Mouse (Mus musculus) kidney, adult 2 months (tissue): ENCODE measurements around the gene Dhx36. TPM values are rescaled to one million over a fixed set of nuclear protein-coding genes. Genes with fewer than 3 reads are reported as not detected.

Experiments
- DNase-seq: peaks from one replicate; pipeline ENCODE4 v3.0.0; 2021
- H3K27ac ChIP-seq: fragments of 200-500 bp; 2 replicates; pipeline ENCODE4 v1.5.1; 2012; ENCODE audit warnings: low read depth, low read length, control low read depth, inconsistent platforms; ENCODE audit not compliant: insufficient read depth
- H3K27me3 ChIP-seq: fragments of 200-500 bp; replicated peaks from 2 replicates; pipeline ENCODE4 v1.6.1; 2012; ENCODE audit warnings: mild to moderate bottlenecking, moderate library complexity, low read length, inconsistent platforms; ENCODE audit not compliant: control insufficient read depth, insufficient read depth
- H3K36me3 ChIP-seq: fragments of 200-500 bp; 2 replicates; pipeline ENCODE4 v1.6.1; 2012; ENCODE audit warnings: mild to moderate bottlenecking, moderate library complexity, low read length, inconsistent platforms; ENCODE audit not compliant: control insufficient read depth, insufficient read depth
- H3K4me1 ChIP-seq: fragments of 200-500 bp; 2 replicates; pipeline ENCODE4 v1.6.1; 2011; ENCODE audit warnings: low read length; ENCODE audit not compliant: control insufficient read depth, insufficient read depth
- H3K4me3 ChIP-seq: fragments of 200-500 bp; 2 replicates; pipeline ENCODE4 v1.5.1; 2011; ENCODE audit warnings: mild to moderate bottlenecking, low read depth, low read length, control low read depth; ENCODE audit not compliant: insufficient read depth
- CTCF ChIP-seq: fragments of 200-500 bp; conservative IDR thresholded peaks from 2 replicates; pipeline ENCODE4 v1.5.1; 2011; ENCODE audit warnings: low read depth, mild to moderate bottlenecking, control low read depth, low read length, moderate library complexity, mixed read lengths; ENCODE audit not compliant: insufficient read depth, insufficient read length
- POLR2A ChIP-seq: fragments of 200-500 bp; IDR thresholded peaks from one replicate; pipeline ENCODE4 v1.6.1; 2011; ENCODE audit warnings: low read depth, low read length, control low read depth
- WGBS: fragments of 180-500 bp; shearing (Covaris S2); methylation state at CpG from one replicate; pipeline ENCODE4 v1.1.7; 2018; 5-methylcytosine and 5-hydroxymethylcytosine counted together
- polyA plus RNA-seq: library from polyadenylated mRNA; depleted of rRNA; stranded (reverse); fragments of >200 nt; gene quantifications from 2 replicates; pipeline ENCODE4 v1.2.3, GENCODE M21; 2012

Gene Dhx36
- polyA plus RNA-seq, 1 experiment: 5.2 TPM

- DNase-seq: no peak
- TF ChIP-seq CTCF (no peak), POLR2A (no peak)
- Histone ChIP-seq H3K27me3 (no peaks in the 10 kb centered on the region), H3K4me1 (0 out of 2 replicates have a peak, but pooled peaks cover 2% of the 10 kb centered on the region), H3K36me3 (no peaks in the 10 kb centered on the region), H3K27ac (no peak overlapping the region), H3K4me3 (no peak overlapping the region)
- WGBS: 94% methylated on average over 4 of the region's 4 CpGs
Observed at GRCm38 (mm10) chr3:62449871-62450496, 56.8 kb downstream of the Dhx36 start.

GRCm38 (mm10) chr3:62447151-62447550 lies 59.7 kb downstream of the Dhx36 start:
- WGBS: 56% methylated on average over 8 of the region's 8 CpGs
- Histone ChIP-seq H3K27ac (0 out of 2 replicates have a peak overlapping the region, but pooled peaks have one; percentile 16), H3K36me3 (no peaks in the 10 kb centered on the region), H3K27me3 (no peaks in the 10 kb centered on the region), H3K4me3 (no peak overlapping the region), H3K4me1 (no peaks in the 10 kb centered on the region)
- DNase-seq: peak; percentile 66
- TF ChIP-seq POLR2A: no peak
- TF ChIP-seq CTCF: no peak

- H3K4me3 ChIP-seq: no peak overlapping the region
- DNase-seq: no peak
- TF ChIP-seq POLR2A (no peak), CTCF (no peak)
- no peaks in the 10 kb centered on the region for H3K4me1 ChIP-seq
- 54% methylated on average over 7 of the region's 7 CpGs for WGBS
- 0 out of 2 replicates have a peak overlapping the region, but pooled peaks have one; percentile 11 for H3K27ac ChIP-seq
- no peaks in the 10 kb centered on the region for H3K27me3 ChIP-seq
- H3K36me3 ChIP-seq: no peaks in the 10 kb centered on the region
Observed at GRCm38 (mm10) chr3:62446271-62446670, 60.5 kb downstream of the Dhx36 start.

GRCm38 (mm10) chr3:62443582-62444194 lies 63.1 kb downstream of the Dhx36 start:
- H3K27ac ChIP-seq: no peak overlapping the region
- no peaks in the 10 kb centered on the region for H3K36me3 ChIP-seq
- no peak for DNase-seq
- no peaks in the 10 kb centered on the region for H3K4me1 ChIP-seq
- H3K27me3 ChIP-seq: no peaks in the 10 kb centered on the region
- WGBS: 64% methylated on average over 12 of the region's 12 CpGs
- TF ChIP-seq POLR2A: no peak
- TF ChIP-seq CTCF: no peak
- H3K4me3 ChIP-seq: no peak overlapping the region

GRCm38 (mm10) chr3:62440431-62440969 lies 66.3 kb downstream of the Dhx36 start:
- no peaks in the 10 kb centered on the region for H3K36me3 ChIP-seq
- whole genome bisulfite sequencing: 41% methylated on average over 5 of the region's 5 CpGs
- H3K27me3 ChIP-seq: no peaks in the 10 kb centered on the region
- TF ChIP-seq CTCF (no peak), POLR2A (no peak)
- no peaks in the 10 kb centered on the region for H3K4me1 ChIP-seq
- H3K4me3 ChIP-seq: no peak overlapping the region
- no peak for DNase-seq
- no peak overlapping the region for H3K27ac ChIP-seq

GRCm38 (mm10) chr3:62435923-62436322 lies 70.9 kb downstream of the Dhx36 start:
- no peaks in the 10 kb centered on the region for H3K27me3 ChIP-seq
- H3K4me1 ChIP-seq: no peaks in the 10 kb centered on the region
- no peak overlapping the region for H3K27ac ChIP-seq
- H3K4me3 ChIP-seq: no peak overlapping the region
- H3K36me3 ChIP-seq: no peaks in the 10 kb centered on the region
- DNase-seq: no peak
- no peak for TF ChIP-seq POLR2A
- no peak for TF ChIP-seq CTCF

- WGBS: 71% methylated on average over 4 of the region's 4 CpGs
- Histone ChIP-seq H3K4me1 (no peaks in the 10 kb centered on the region), H3K36me3 (no peaks in the 10 kb centered on the region), H3K27me3 (no peaks in the 10 kb centered on the region), H3K27ac (no peak overlapping the region), H3K4me3 (no peak overlapping the region)
- TF ChIP-seq POLR2A (no peak), CTCF (no peak)
- no peak for DNase-seq
Observed at GRCm38 (mm10) chr3:62433675-62434074, 73.1 kb downstream of the Dhx36 start.
